Mouse (Mus musculus): ENCODE data around the gene Ptprg.
"Not testable (repeated sequence)": the region's sequence is repeated elsewhere in the genome, so short reads cannot be mapped to it uniquely, and the experiment has no call there.

Ptprg gene

GRCm38 (mm10) chr14:12041566-12041965 is 488.2 kb downstream of the Ptprg start:
- DNase-seq (ENCODE audit: low spot score in 2 of 2) = no peak

- DNase-seq (ENCODE audit: low spot score in 2 of 2) = no peak
Observed at GRCm38 (mm10) chr14:12046226-12046882, 493.0 kb downstream of the Ptprg start.

GRCm38 (mm10) chr14:12047637-12048036 is 494.3 kb downstream of the Ptprg start:
- DNase-seq (ENCODE audit: low spot score in 2 of 2) = no peak

GRCm38 (mm10) chr14:12056912-12057524 is 503.7 kb downstream of the Ptprg start:
- DNase-seq (ENCODE audit: low spot score in 2 of 2) = no peak

GRCm38 (mm10) chr14:12057856-12058255 is 504.5 kb downstream of the Ptprg start:
- peak; percentile 31 to 42 for DNase-seq (ENCODE audit: low spot score in 2 of 2)

GRCm38 (mm10) chr14:12059149-12059548 is 505.8 kb downstream of the Ptprg start:
- peak; percentile 65 to 75 for DNase-seq (ENCODE audit: low spot score in 2 of 2)

GRCm38 (mm10) chr14:12061313-12061712 is 508.0 kb downstream of the Ptprg start:
- DNase-seq (ENCODE audit: low spot score in 2 of 2) = not testable (repeated sequence)

- peak; percentile 46 to 75 for DNase-seq (ENCODE audit: low spot score in 2 of 2)
Observed at GRCm38 (mm10) chr14:12062628-12063360, 509.5 kb downstream of the Ptprg start.

GRCm38 (mm10) chr14:12065001-12065400 is 511.7 kb downstream of the Ptprg start:
- DNase-seq (ENCODE audit: low spot score in 2 of 2) = no peak

GRCm38 (mm10) chr14:12065736-12066135 is 512.4 kb downstream of the Ptprg start:
- no peak for DNase-seq (ENCODE audit: low spot score in 2 of 2)

- DNase-seq (ENCODE audit: low spot score in 2 of 2) = no peak
Observed at GRCm38 (mm10) chr14:12069707-12070106, 516.4 kb downstream of the Ptprg start.

- no peak for DNase-seq (ENCODE audit: low spot score in 2 of 2)
Observed at GRCm38 (mm10) chr14:12070361-12070760, 517.0 kb downstream of the Ptprg start.

- DNase-seq (ENCODE audit: low spot score in 2 of 2) = no peak
Observed at GRCm38 (mm10) chr14:12070856-12071465, 517.6 kb downstream of the Ptprg start.

- DNase-seq (ENCODE audit: low spot score in 2 of 2) = no peak
Observed at GRCm38 (mm10) chr14:12072026-12072861, 518.9 kb downstream of the Ptprg start.

GRCm38 (mm10) chr14:12073408-12074107 is 520.2 kb downstream of the Ptprg start:
- no peak for DNase-seq (ENCODE audit: low spot score in 2 of 2)

- DNase-seq (ENCODE audit: low spot score in 2 of 2) = no peak
Observed at GRCm38 (mm10) chr14:12077193-12077592, 523.9 kb downstream of the Ptprg start.

GRCm38 (mm10) chr14:12079250-12079649 is 525.9 kb downstream of the Ptprg start:
- DNase-seq (ENCODE audit: low spot score in 2 of 2) = no peak

- no peak for DNase-seq (ENCODE audit: low spot score in 2 of 2)
Observed at GRCm38 (mm10) chr14:12079833-12080401, 526.6 kb downstream of the Ptprg start.

- DNase-seq (ENCODE audit: low spot score in 2 of 2) = no peak
Observed at GRCm38 (mm10) chr14:12082131-12082921, 529.0 kb downstream of the Ptprg start.

- DNase-seq (ENCODE audit: low spot score in 2 of 2) = no peak
Observed at GRCm38 (mm10) chr14:12084076-12084475, 530.7 kb downstream of the Ptprg start.
